Mouse (Mus musculus): ENCODE measurements around the gene Nrn1. TPM values are rescaled to one million over a fixed set of nuclear protein-coding genes. Genes with fewer than 3 reads are reported as not detected.

The Nrn1 gene
- 1.8 TPM in 1 of 3 replicates, not detected in the others for total RNA-seq (2017)

- ATAC-seq (replicated peaks; ENCODE audit: insufficient number of reproducible peaks, low FRiP score, low TSS enrichment, poor library complexity, severe bottlenecking), result no peak
Observed at GRCm38 (mm10) chr13:36734731-36735571, at the start of gene Nrn1. Gene Nrn1, minus strand, starts transcription at chr13:36735131.

GRCm38 (mm10) chr13:36779626-36780025, 44.7 kb upstream of the Nrn1 start:
- ATAC-seq (replicated peaks; ENCODE audit: insufficient number of reproducible peaks, low FRiP score, low TSS enrichment, poor library complexity, severe bottlenecking), result no peak

GRCm38 (mm10) chr13:36766801-36767200, 31.9 kb upstream of the Nrn1 start:
- no peak for ATAC-seq (replicated peaks; ENCODE audit: insufficient number of reproducible peaks, low FRiP score, low TSS enrichment, poor library complexity, severe bottlenecking)

GRCm38 (mm10) chr13:36751861-36752260, 16.9 kb upstream of the Nrn1 start:
- ATAC-seq (replicated peaks; ENCODE audit: insufficient number of reproducible peaks, low FRiP score, low TSS enrichment, poor library complexity, severe bottlenecking), result no peak

GRCm38 (mm10) chr13:36750056-36750455, 15.1 kb upstream of the Nrn1 start:
- ATAC-seq (replicated peaks; ENCODE audit: insufficient number of reproducible peaks, low FRiP score, low TSS enrichment, poor library complexity, severe bottlenecking), result no peak

- no peak for ATAC-seq (replicated peaks; ENCODE audit: insufficient number of reproducible peaks, low FRiP score, low TSS enrichment, poor library complexity, severe bottlenecking)
Observed at GRCm38 (mm10) chr13:36736619-36736996, 1.7 kb upstream of the Nrn1 start.

- no peak for ATAC-seq (replicated peaks; ENCODE audit: insufficient number of reproducible peaks, low FRiP score, low TSS enrichment, poor library complexity, severe bottlenecking)
Observed at GRCm38 (mm10) chr13:36735901-36736618, 1.1 kb upstream of the Nrn1 start.

- ATAC-seq (replicated peaks; ENCODE audit: insufficient number of reproducible peaks, low FRiP score, low TSS enrichment, poor library complexity, severe bottlenecking), result no peak
Observed at GRCm38 (mm10) chr13:36733989-36734690, 791 bp downstream of the Nrn1 start.

GRCm38 (mm10) chr13:36733566-36733965, 1.4 kb downstream of the Nrn1 start:
- no peak for ATAC-seq (replicated peaks; ENCODE audit: insufficient number of reproducible peaks, low FRiP score, low TSS enrichment, poor library complexity, severe bottlenecking)

- ATAC-seq (replicated peaks; ENCODE audit: insufficient number of reproducible peaks, low FRiP score, low TSS enrichment, poor library complexity, severe bottlenecking), result no peak
Observed at GRCm38 (mm10) chr13:36732891-36733490, 1.9 kb downstream of the Nrn1 start.

GRCm38 (mm10) chr13:36731931-36732461, 2.9 kb downstream of the Nrn1 start:
- no peak for ATAC-seq (replicated peaks; ENCODE audit: insufficient number of reproducible peaks, low FRiP score, low TSS enrichment, poor library complexity, severe bottlenecking)

GRCm38 (mm10) chr13:36731016-36731930, 3.7 kb downstream of the Nrn1 start:
- ATAC-seq (replicated peaks; ENCODE audit: insufficient number of reproducible peaks, low FRiP score, low TSS enrichment, poor library complexity, severe bottlenecking), result no peak

- ATAC-seq (replicated peaks; ENCODE audit: insufficient number of reproducible peaks, low FRiP score, low TSS enrichment, poor library complexity, severe bottlenecking), result no peak
Observed at GRCm38 (mm10) chr13:36730341-36730761, 4.6 kb downstream of the Nrn1 start.

- ATAC-seq (replicated peaks; ENCODE audit: insufficient number of reproducible peaks, low FRiP score, low TSS enrichment, poor library complexity, severe bottlenecking), result no peak
Observed at GRCm38 (mm10) chr13:36729731-36730340, 5.1 kb downstream of the Nrn1 start.

GRCm38 (mm10) chr13:36728509-36728908, 6.4 kb downstream of the Nrn1 start:
- ATAC-seq (replicated peaks; ENCODE audit: insufficient number of reproducible peaks, low FRiP score, low TSS enrichment, poor library complexity, severe bottlenecking), result no peak

- ATAC-seq (replicated peaks; ENCODE audit: insufficient number of reproducible peaks, low FRiP score, low TSS enrichment, poor library complexity, severe bottlenecking), result no peak
Observed at GRCm38 (mm10) chr13:36727779-36728470, 7.0 kb downstream of the Nrn1 start.
